Mouse (Mus musculus) stomach, embryonic 16.5 days (tissue): ENCODE results near the gene Popdc3. TPM values are rescaled to one million over a fixed set of nuclear protein-coding genes. Genes with fewer than 3 reads are reported as not detected.
"Not testable (repeated sequence)": the region's sequence is repeated elsewhere in the genome, so short reads cannot be mapped to it uniquely, and the experiment has no call there.

ENCODE experiments used
- ATAC-seq: fragments of 200-750 bp; cut with Nextera tagmentation; 2 replicates; pipeline ENCODE4 v1.8.0; 2017; ENCODE audit warnings: moderate number of reproducible peaks, moderate TSS enrichment; ENCODE audit not compliant: insufficient read depth, low FRiP score
- H3K27ac ChIP-seq: fragments of 300-500 bp; sonication (generic); 2 replicates; pipeline ENCODE4 v1.5.1; 2014; ENCODE audit warnings: low read length
- H3K27me3 ChIP-seq: fragments of 300-500 bp; sonication (generic); 2 replicates; pipeline ENCODE4 v1.6.1; 2014; ENCODE audit warnings: low read length, control low read depth, mixed read lengths; ENCODE audit not compliant: control insufficient read depth, insufficient read depth
- H3K36me3 ChIP-seq: fragments of 300-500 bp; sonication (generic); 2 replicates; pipeline ENCODE4 v1.6.1; 2014; ENCODE audit warnings: low read length; ENCODE audit not compliant: control insufficient read depth, insufficient read depth
- H3K4me1 ChIP-seq: fragments of 300-500 bp; sonication (generic); 2 replicates; pipeline ENCODE4 v1.6.1; 2014; ENCODE audit warnings: low read length, control low read depth, mixed read lengths; ENCODE audit not compliant: control insufficient read depth, insufficient read depth
- H3K4me2 ChIP-seq: fragments of 300-500 bp; sonication (generic); 2 replicates; pipeline ENCODE4 v1.6.1; 2014; ENCODE audit warnings: low read depth, low read length, mixed read lengths
- H3K4me3 ChIP-seq: fragments of 300-500 bp; sonication (generic); replicated peaks from 2 replicates; pipeline ENCODE4 v1.5.1; 2014; ENCODE audit warnings: mild to moderate bottlenecking, low read length
- H3K9ac ChIP-seq: fragments of 300-500 bp; sonication (generic); 2 replicates; pipeline ENCODE4 v1.6.1; 2014; ENCODE audit warnings: low read length
- H3K9me3 ChIP-seq: fragments of 300-500 bp; sonication (generic); replicated peaks from 2 replicates; pipeline ENCODE4 v1.6.1; 2016; ENCODE audit warnings: low read length, control low read depth; ENCODE audit not compliant: control insufficient read depth
- WGBS: fragments of 180-500 bp; shearing (Covaris S2); extraction: QIAGEN DNeasy Blood & Tissue Kit; methylation state at CpG from one replicate; pipeline ENCODE4 v1.1.7; 2014; 5-methylcytosine and 5-hydroxymethylcytosine counted together
- polyA plus RNA-seq: library from polyadenylated mRNA; unstranded; fragments of >200 nt; fragmentation: Nextera tagmentation; extraction: Ambion mirVana; gene quantifications from 2 replicates; pipeline ENCODE4 v1.2.1, GENCODE M21; 2015

Gene Popdc3
- 2.3 and 2.6 TPM in 2 replicates for polyA plus RNA-seq

GRCm38 (mm10) chr10:45177798-45178197 lies at the start of gene Popdc3:
Gene Popdc3, plus strand, starts transcription at chr10:45178098.
- WGBS = no CpG with 5 or more reads among the region's 5 CpGs
- not testable (repeated sequence) for H3K27me3 ChIP-seq, H3K9me3 ChIP-seq, H3K4me3 ChIP-seq, H3K9ac ChIP-seq, H3K4me2 ChIP-seq, ATAC-seq, H3K4me1 ChIP-seq, H3K27ac ChIP-seq, H3K36me3 ChIP-seq

- Histone ChIP-seq H3K9me3 (no peaks in the 10 kb centered on the region), H3K36me3 (no peaks in the 10 kb centered on the region), H3K9ac (no peak overlapping the region), H3K4me3 (no peak overlapping the region), H3K4me2 (no peak overlapping the region), H3K27ac (no peak overlapping the region), H3K4me1 (0 out of 2 replicates have a peak, but pooled peaks cover 4% of the 10 kb centered on the region), H3K27me3 (no peaks in the 10 kb centered on the region)
- ATAC-seq = no peak
- 71% methylated on average over 11 of the region's 11 CpGs for WGBS
Observed at GRCm38 (mm10) chr10:45129105-45129504, 48.8 kb upstream of the Popdc3 start.

GRCm38 (mm10) chr10:45130004-45130403 lies 47.9 kb upstream of the Popdc3 start:
- no peaks in the 10 kb centered on the region for H3K27me3 ChIP-seq
- ATAC-seq = peak; percentile 74; the same call in 1 of the 2 replicates
- WGBS = 68% methylated on average over 6 of the region's 6 CpGs

GRCm38 (mm10) chr10:45132371-45132770 lies 45.5 kb upstream of the Popdc3 start:
- Histone ChIP-seq H3K27me3 (no peaks in the 10 kb centered on the region), H3K4me2 (no peak overlapping the region), H3K27ac (no peak overlapping the region), H3K36me3 (peaks cover 3% of the 10 kb centered on the region; the same call in 1 of the 2 replicates), H3K4me3 (no peak overlapping the region), H3K4me1 (0 out of 2 replicates have a peak, but pooled peaks cover 4% of the 10 kb centered on the region), H3K9me3 (no peaks in the 10 kb centered on the region), H3K9ac (no peak overlapping the region)
- 62% methylated on average over 4 of the region's 4 CpGs for WGBS
- ATAC-seq = no peak

More at GRCm38 (mm10) chr10:45130004-45130403, 47.9 kb upstream of the Popdc3 start:
- Histone ChIP-seq H3K4me2 (no peak overlapping the region), H3K9me3 (no peaks in the 10 kb centered on the region), H3K4me3 (no peak overlapping the region), H3K27ac (no peak overlapping the region), H3K4me1 (0 out of 2 replicates have a peak, but pooled peaks cover 4% of the 10 kb centered on the region), H3K36me3 (peaks cover 3% of the 10 kb centered on the region; the same call in 1 of the 2 replicates), H3K9ac (no peak overlapping the region)

- H3K4me3 ChIP-seq = no peak overlapping the region
- H3K9me3 ChIP-seq = no peaks in the 10 kb centered on the region
- H3K9ac ChIP-seq = no peak overlapping the region
- peaks cover 3% of the 10 kb centered on the region; the same call in 1 of the 2 replicates for H3K36me3 ChIP-seq
- no peak for ATAC-seq
- no peaks in the 10 kb centered on the region for H3K4me1 ChIP-seq
- no peak overlapping the region for H3K4me2 ChIP-seq
- WGBS = 88% methylated on average over 7 of the region's 7 CpGs
- H3K27ac ChIP-seq = no peak overlapping the region
- H3K27me3 ChIP-seq = no peaks in the 10 kb centered on the region
Observed at GRCm38 (mm10) chr10:45136806-45137205, 41.1 kb upstream of the Popdc3 start.

GRCm38 (mm10) chr10:45139910-45140309 lies 38.0 kb upstream of the Popdc3 start:
- no peak for ATAC-seq
- Histone ChIP-seq H3K27ac (no peak overlapping the region), H3K9me3 (no peaks in the 10 kb centered on the region), H3K9ac (no peak overlapping the region), H3K36me3 (no peaks in the 10 kb centered on the region; the same call in none of the 2 replicates), H3K27me3 (no peaks in the 10 kb centered on the region), H3K4me2 (no peak overlapping the region), H3K4me1 (no peaks in the 10 kb centered on the region), H3K4me3 (no peak overlapping the region)
- 78% methylated on average over 4 of the region's 4 CpGs for WGBS

- no peak for ATAC-seq
- H3K4me2 ChIP-seq = no peak overlapping the region
- no peaks in the 10 kb centered on the region; the same call in 1 of the 2 replicates for H3K36me3 ChIP-seq
- 86% methylated on average over 7 of the region's 7 CpGs for WGBS
- no peaks in the 10 kb centered on the region for H3K4me1 ChIP-seq
- no peak overlapping the region for H3K27ac ChIP-seq
- no peak overlapping the region for H3K4me3 ChIP-seq
- no peaks in the 10 kb centered on the region for H3K9me3 ChIP-seq
- no peak overlapping the region for H3K9ac ChIP-seq
- H3K27me3 ChIP-seq = no peaks in the 10 kb centered on the region
Observed at GRCm38 (mm10) chr10:45140474-45141212, 37.3 kb upstream of the Popdc3 start.

- no peak for ATAC-seq
- Histone ChIP-seq H3K27me3 (no peaks in the 10 kb centered on the region), H3K36me3 (no peaks in the 10 kb centered on the region; the same call in 1 of the 2 replicates), H3K9ac (no peak overlapping the region), H3K4me3 (no peak overlapping the region), H3K27ac (no peak overlapping the region), H3K9me3 (no peaks in the 10 kb centered on the region), H3K4me2 (no peak overlapping the region), H3K4me1 (no peaks in the 10 kb centered on the region)
- 72% methylated on average over 5 of the region's 5 CpGs for WGBS
Observed at GRCm38 (mm10) chr10:45142359-45142758, 35.5 kb upstream of the Popdc3 start.

- H3K4me1 ChIP-seq = no peaks in the 10 kb centered on the region
- no peak overlapping the region for H3K4me2 ChIP-seq
- H3K9me3 ChIP-seq = no peaks in the 10 kb centered on the region
- H3K4me3 ChIP-seq = no peak overlapping the region
- H3K27ac ChIP-seq = no peak overlapping the region
- no peak overlapping the region for H3K9ac ChIP-seq
- H3K36me3 ChIP-seq = peaks cover 3% of the 10 kb centered on the region
- ATAC-seq = no peak
- 91% methylated on average over 6 of the region's 6 CpGs for WGBS
- no peaks in the 10 kb centered on the region for H3K27me3 ChIP-seq
Observed at GRCm38 (mm10) chr10:45144038-45144817, 33.7 kb upstream of the Popdc3 start.
